Mouse (Mus musculus) cerebellum, adult 8-10 months (tissue): ENCODE measurements at regions not wholly inside any gene's neighbourhood (a gene's known extent, or its start where the extent isn't known, plus 50 kb on each side); places are given as distances from the start of the nearest gene placed in this dataset.
"Not testable (repeated sequence)": the region's sequence is repeated elsewhere in the genome, so short reads cannot be mapped to it uniquely, and the experiment has no call there.

Experiments
- DNase-seq: peaks from one replicate; pipeline ENCODE4 v3.0.0; 2022

DNA sequence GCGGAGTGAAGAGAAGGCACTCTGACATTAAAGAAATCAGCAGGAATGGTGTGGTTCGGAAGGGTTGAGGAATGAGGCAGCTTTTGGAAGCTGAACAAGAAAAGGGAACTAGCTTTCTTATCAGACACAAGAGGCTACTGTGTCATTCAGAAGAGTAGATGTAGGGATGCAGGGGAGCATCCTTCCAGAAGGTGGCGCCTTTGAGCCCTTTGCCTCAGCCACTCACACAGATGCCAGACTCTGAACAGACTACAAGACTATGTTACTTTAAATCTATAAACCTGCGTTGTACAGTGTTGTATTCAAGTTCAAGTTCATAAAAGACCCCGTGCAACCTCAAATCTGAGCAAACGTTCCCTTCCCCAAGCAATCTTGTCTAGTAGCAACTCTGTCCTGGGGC lies 128.9 kb downstream of the Kap start:
- DNase-seq, result not testable (repeated sequence)

DNA sequence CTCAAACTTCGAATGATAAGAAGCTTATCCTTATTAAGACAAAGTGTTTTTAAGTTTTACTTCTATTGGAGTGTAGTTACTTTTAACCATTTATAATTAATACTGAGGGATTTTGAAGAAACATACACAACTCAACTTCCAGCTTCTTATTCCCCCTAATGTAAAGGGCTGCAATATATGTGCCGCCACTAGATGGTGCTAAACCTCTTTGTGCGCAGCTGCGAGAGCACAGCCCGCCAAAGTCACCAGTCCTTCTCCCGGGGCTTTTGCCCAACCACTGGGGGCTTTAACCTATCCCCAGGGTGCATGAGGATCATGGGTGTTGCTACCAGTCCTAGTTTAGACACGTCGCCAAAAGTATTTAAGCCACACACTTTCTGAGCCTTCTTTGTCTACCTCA lies 146.8 kb downstream of the Kap start:
- peak; percentile 5 for DNase-seq

DNA sequence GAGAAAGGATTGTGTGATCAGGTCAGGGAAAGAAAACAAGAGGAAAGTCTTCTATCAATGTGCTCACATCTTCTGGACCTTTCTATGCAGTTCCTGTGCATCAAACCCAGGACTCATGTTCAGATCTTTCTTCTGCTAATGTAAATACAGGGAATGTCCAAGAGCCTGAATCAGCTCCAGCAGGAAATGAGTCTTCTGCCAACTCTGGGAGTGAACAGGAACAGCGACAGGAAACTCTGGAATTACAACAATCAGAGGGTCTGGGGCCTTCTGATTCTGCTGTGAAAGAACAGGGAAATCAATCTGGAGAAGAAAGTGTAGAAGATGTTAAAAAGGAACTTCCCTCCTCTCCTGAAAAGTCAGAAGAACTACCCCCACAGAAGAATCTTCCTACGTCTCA lies 151.9 kb downstream of the Kap start:
- DNase-seq, result no peak
